Mouse (Mus musculus) liver, embryonic 16.5 days (tissue): ENCODE data around the gene Gng13. TPM values are rescaled to one million over a fixed set of nuclear protein-coding genes. Genes with fewer than 3 reads are reported as not detected.
A peak's percentile ranks its signal among the peaks of the same experiment; 100 is the strongest.
"Not testable (repeated sequence)": the region's sequence is repeated elsewhere in the genome, so short reads cannot be mapped to it uniquely, and the experiment has no call there.

Experiments used
- ATAC-seq: fragments of 200-750 bp; cut with Nextera tagmentation; 2 replicates; pipeline ENCODE4 v1.8.0; 2017; ENCODE audit warnings: low read depth, mild to moderate bottlenecking, moderate number of reproducible peaks, moderate library complexity
- H3K27ac ChIP-seq: fragments of 300-500 bp; sonication (generic); 2 replicates; pipeline ENCODE4 v1.5.1; 2014; ENCODE audit warnings: mild to moderate bottlenecking, low read length
- H3K27me3 ChIP-seq: fragments of 300-500 bp; sonication (generic); 2 replicates; pipeline ENCODE4 v1.6.1; 2014; ENCODE audit warnings: low read depth, low read length, mixed read lengths; ENCODE audit not compliant: control insufficient read depth, insufficient read depth
- H3K36me3 ChIP-seq: fragments of 300-500 bp; sonication (generic); 2 replicates; pipeline ENCODE4 v1.6.1; 2014; ENCODE audit warnings: mild to moderate bottlenecking; ENCODE audit not compliant: control insufficient read depth, insufficient read depth
- H3K4me1 ChIP-seq: fragments of 300-500 bp; sonication (generic); 2 replicates; pipeline ENCODE4 v1.6.1; 2014; ENCODE audit warnings: low read depth, low read length, mixed read lengths; ENCODE audit not compliant: control insufficient read depth
- H3K4me2 ChIP-seq: fragments of 300-500 bp; sonication (generic); 2 replicates; pipeline ENCODE4 v1.6.1; 2014; ENCODE audit warnings: low read depth, low read length, mixed read lengths
- H3K4me3 ChIP-seq: fragments of 300-500 bp; sonication (generic); 2 replicates; pipeline ENCODE4 v1.5.1; 2014; ENCODE audit warnings: low read depth, mild to moderate bottlenecking, low read length
- H3K9ac ChIP-seq: fragments of 300-500 bp; sonication (generic); 2 replicates; pipeline ENCODE4 v1.6.1; 2014; ENCODE audit warnings: low read depth, low read length
- H3K9me3 ChIP-seq: fragments of 300-500 bp; sonication (generic); replicated peaks from 2 replicates; pipeline ENCODE4 v1.6.1; 2016; ENCODE audit warnings: low read length; ENCODE audit not compliant: control insufficient read depth
- WGBS: fragments of 180-500 bp; shearing (Covaris S2); extraction: QIAGEN DNeasy Blood & Tissue Kit; methylation state at CpG from one replicate; pipeline ENCODE4 v1.1.7; 2014; ENCODE audit not compliant: insufficient replicate concordance; 5-methylcytosine and 5-hydroxymethylcytosine counted together
- polyA plus RNA-seq: library from polyadenylated mRNA; unstranded; fragments of >200 nt; fragmentation: Nextera tagmentation; extraction: Ambion mirVana; gene quantifications from 2 replicates; pipeline ENCODE4 v1.2.1, GENCODE M21; 2015

The Gng13 gene
- polyA plus RNA-seq, 1 experiment from 2014 or later: not detected

DNA sequence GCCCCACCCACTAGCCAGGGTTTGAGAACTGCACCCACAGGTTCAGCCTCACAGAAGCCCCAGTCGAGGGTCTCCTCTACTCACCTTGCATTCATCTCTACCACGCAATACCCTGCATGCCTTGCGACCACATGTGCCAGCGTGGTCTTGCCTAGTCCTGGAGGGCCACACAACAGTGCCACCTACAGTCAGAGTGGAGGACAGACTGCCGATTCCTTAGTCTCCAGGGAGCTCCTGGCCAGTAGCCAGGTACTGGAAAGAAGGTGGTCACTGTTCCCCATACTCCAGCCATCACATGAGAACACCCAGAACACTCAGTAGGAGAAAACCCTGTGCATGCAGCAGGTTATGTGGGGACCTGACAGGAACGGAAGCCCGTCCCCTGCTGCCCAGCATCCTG lies 6.9 kb downstream of the Gng13 start:
- 71% methylated on average over 7 of the region's 7 CpGs for WGBS
- peaks cover 22% of the 10 kb centered on the region for H3K36me3 ChIP-seq
- H3K27me3 ChIP-seq: no peaks in the 10 kb centered on the region
- ATAC-seq: no peak
- H3K27ac ChIP-seq: no peak overlapping the region
- H3K9ac ChIP-seq: no peak overlapping the region
- H3K4me2 ChIP-seq: no peak overlapping the region
- no peak overlapping the region for H3K4me3 ChIP-seq
- peaks cover 18% of the 10 kb centered on the region for H3K4me1 ChIP-seq
- H3K9me3 ChIP-seq: no peaks in the 10 kb centered on the region

DNA sequence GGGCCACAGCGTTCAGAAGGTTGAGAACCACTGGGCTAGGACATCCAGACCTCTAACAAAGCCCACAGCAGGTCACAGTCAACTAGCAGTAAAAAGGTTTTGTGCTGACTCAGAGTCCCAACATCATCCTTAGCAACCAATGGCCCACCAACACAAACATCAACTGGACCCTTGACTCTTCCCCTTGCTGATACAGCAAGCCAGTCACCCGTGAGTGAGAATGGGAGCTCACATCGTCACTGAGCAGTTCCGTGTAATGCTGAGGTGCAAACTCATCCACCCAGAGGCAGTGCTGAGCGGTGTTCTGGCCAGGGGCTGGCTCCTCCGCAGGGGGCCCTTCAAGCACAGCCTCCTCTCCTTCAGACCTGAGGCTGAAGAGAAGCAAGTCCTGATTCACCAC lies 8.3 kb downstream of the Gng13 start:
- Histone ChIP-seq H3K4me2 (no peak overlapping the region), H3K9me3 (no peaks in the 10 kb centered on the region), H3K27ac (no peak overlapping the region), H3K27me3 (no peaks in the 10 kb centered on the region), H3K4me1 (peaks cover 18% of the 10 kb centered on the region), H3K4me3 (no peak overlapping the region), H3K36me3 (peaks cover 21% of the 10 kb centered on the region), H3K9ac (no peak overlapping the region)
- no peak for ATAC-seq
- WGBS: 77% methylated on average over 6 of the region's 6 CpGs

DNA sequence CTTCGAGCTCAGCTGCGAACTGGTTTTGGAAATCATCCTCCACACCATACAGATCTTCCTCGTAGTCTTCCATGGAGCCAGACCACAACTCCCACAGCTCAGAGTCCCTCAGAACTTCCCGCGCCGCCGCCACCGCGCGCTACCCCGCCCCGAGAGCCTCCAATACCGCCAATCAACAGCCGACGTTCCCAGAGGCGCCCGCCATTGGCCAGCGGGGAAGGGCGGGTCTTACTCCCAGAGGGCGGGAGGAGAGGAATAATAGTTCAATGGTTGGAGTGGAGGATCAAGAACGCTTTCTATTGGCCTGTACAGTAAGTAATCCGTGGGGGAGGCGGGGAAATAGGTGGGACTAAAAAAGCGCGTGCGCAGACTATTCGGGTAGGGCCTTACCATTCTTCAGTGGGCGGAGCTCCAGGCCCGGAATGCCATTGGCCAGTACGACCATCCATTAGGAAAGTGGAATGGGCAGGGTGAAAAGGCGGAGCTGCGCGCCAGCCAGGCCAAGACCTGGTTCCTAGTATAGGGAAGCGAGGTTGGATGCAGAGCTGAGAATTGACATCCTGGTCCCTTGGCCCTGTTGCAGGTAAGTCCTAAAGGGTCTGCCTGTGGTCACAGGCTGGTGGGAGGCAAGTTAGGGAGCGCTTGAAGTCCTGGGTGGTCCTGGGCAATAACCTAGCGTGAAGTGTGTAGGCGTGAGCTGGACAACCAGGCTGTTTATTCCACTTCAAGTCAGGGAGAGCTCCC lies 10.5 kb downstream of the Gng13 start, which contains the start of the genes Chtf18 and Rpusd1:
Gene Chtf18, minus strand, starts transcription at position 155 of the 744 bp plus-strand sequence.
Gene Rpusd1, plus strand, starts transcription at position 406 of the 744 bp plus-strand sequence.
- peak within 1 kb of the TSS; percentile 57 for H3K27ac ChIP-seq
- 2% methylated on average over 37 of the region's 37 CpGs for WGBS

GRCm38 (mm10) chr17:25728009-25728270 lies 11.0 kb downstream of the Gng13 start:
- Histone ChIP-seq H3K4me2 (peak overlapping the region; percentile 85), H3K36me3 (peaks cover 14% of the 10 kb centered on the region), H3K9me3 (no peaks in the 10 kb centered on the region), H3K27me3 (no peaks in the 10 kb centered on the region), H3K4me3 (peak overlapping the region; percentile 84), H3K9ac (peak overlapping the region; percentile 79), H3K4me1 (peaks cover 18% of the 10 kb centered on the region), H3K27ac (peak overlapping the region; percentile 57)
- no peak for ATAC-seq
- WGBS: 17% methylated on average over 4 of the region's 4 CpGs

More for the DNA sequence above, 10.5 kb downstream of the Gng13 start, which contains the start of the genes Chtf18 and Rpusd1:
- H3K4me1 ChIP-seq: peaks cover 18% of the 10 kb centered on the region
- H3K4me3 ChIP-seq: peak within 1 kb of the TSS; percentile 84
- peak within 1 kb of the TSS; percentile 99 for H3K4me2 ChIP-seq
- no peaks in the 10 kb centered on the region for H3K9me3 ChIP-seq
- peaks cover 14% of the 10 kb centered on the region for H3K36me3 ChIP-seq
- ATAC-seq: peak; percentile 98
- H3K27me3 ChIP-seq: no peaks in the 10 kb centered on the region
- peak within 1 kb of the TSS; percentile 81 for H3K9ac ChIP-seq

DNA sequence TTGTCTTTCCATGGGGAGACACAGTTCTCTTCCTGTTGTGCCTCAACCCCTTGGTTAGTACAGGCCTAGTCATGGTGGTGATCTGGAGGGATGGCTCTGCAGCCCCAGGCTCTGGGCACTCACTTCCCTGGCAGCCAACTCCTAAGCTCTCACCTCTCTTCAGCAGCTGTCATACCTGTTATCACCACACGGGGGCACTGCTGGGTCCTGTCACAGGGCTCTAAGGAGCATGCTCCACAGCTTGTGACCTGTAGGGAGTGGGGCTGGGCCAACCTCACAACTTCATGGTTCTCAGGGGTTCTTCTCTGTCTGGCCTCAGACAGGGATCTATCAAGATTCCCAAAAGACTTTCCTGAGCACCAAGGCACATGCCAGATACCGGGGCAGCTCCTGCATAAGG lies 15.1 kb downstream of the Gng13 start:
- Histone ChIP-seq H3K4me1 (peaks cover 9% of the 10 kb centered on the region), H3K36me3 (no peaks in the 10 kb centered on the region), H3K27me3 (no peaks in the 10 kb centered on the region), H3K4me2 (no peak overlapping the region), H3K9me3 (no peaks in the 10 kb centered on the region), H3K4me3 (no peak overlapping the region), H3K27ac (no peak overlapping the region), H3K9ac (no peak overlapping the region)
- no peak for ATAC-seq
- 17% methylated on average over 2 of the region's 2 CpGs for WGBS

GRCm38 (mm10) chr17:25735246-25735645 lies 18.3 kb downstream of the Gng13 start:
- no peak overlapping the region for H3K9ac ChIP-seq
- H3K4me2 ChIP-seq: no peak overlapping the region
- no peaks in the 10 kb centered on the region for H3K36me3 ChIP-seq
- H3K4me3 ChIP-seq: no peak overlapping the region
- no peak overlapping the region for H3K27ac ChIP-seq
- 55% methylated on average over 5 of the region's 5 CpGs for WGBS
- no peaks in the 10 kb centered on the region; the same call in 1 of the 2 replicates for H3K27me3 ChIP-seq
- no peaks in the 10 kb centered on the region for H3K4me1 ChIP-seq
- no peak for ATAC-seq
- no peaks in the 10 kb centered on the region for H3K9me3 ChIP-seq

DNA sequence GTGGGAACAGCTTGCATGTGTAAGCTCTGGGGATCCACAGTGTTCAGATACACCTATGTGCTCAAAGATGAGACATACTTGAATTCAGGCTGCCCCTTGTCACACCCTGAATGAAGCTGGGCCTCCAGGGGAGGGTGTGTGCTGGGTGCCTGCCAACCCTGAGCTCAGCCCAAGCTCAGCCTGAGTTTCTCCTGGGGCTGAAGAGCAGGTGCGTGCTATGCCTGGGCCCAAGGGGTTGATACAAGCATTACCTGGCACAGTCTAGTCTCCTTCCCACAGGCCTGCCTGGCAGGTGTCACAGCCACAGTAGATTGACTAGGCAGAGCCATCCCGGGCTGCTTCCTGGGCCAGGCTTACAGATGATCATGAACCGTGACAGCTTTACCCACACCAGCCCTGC lies 18.8 kb downstream of the Gng13 start, which contains the start of gene Mslnl:
Gene Mslnl, plus strand, starts transcription at position 298 of the 400 bp plus-strand sequence.
- ATAC-seq: no peak
- Histone ChIP-seq H3K4me2 (no peak within 1 kb of the TSS), H3K4me3 (no peak within 1 kb of the TSS), H3K9me3 (no peaks in the 10 kb centered on the region), H3K36me3 (no peaks in the 10 kb centered on the region), H3K27me3 (no peaks in the 10 kb centered on the region; the same call in 1 of the 2 replicates), H3K27ac (no peak within 1 kb of the TSS), H3K4me1 (no peaks in the 10 kb centered on the region), H3K9ac (no peak within 1 kb of the TSS)
- 66% methylated on average over 3 of the region's 3 CpGs for WGBS

- Histone ChIP-seq H3K4me1 (no peaks in the 10 kb centered on the region), H3K27me3 (no peaks in the 10 kb centered on the region; the same call in 1 of the 2 replicates), H3K9ac (no peak overlapping the region), H3K9me3 (no peaks in the 10 kb centered on the region), H3K4me3 (no peak overlapping the region), H3K27ac (no peak overlapping the region), H3K4me2 (no peak overlapping the region), H3K36me3 (no peaks in the 10 kb centered on the region)
- WGBS: 58% methylated on average over 7 of the region's 7 CpGs
- no peak for ATAC-seq
These were observed 21.9 kb downstream of the Gng13 start for GRCm38 (mm10) chr17:25738861-25739260.

DNA sequence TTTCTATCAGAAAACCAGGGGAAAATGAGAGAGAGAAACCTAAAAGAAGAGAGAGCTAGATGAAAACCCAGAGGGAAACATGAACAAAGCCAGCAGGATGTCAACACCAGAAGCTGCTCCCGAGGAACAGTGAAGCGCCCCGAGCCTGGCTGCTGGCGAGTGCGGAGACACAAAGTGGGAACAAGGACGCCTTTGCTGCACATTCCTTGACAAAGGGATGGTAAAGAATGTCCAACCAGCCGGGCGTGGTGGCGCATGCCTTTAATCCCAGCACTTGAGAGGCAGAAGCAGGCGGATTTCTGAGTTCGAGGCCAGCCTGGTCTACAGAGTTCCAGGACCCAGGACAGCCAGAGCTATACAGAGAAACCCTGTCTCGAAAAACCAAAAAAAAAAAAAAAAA lies 24.5 kb downstream of the Gng13 start:
- WGBS: 65% methylated on average over 12 of the region's 12 CpGs
- not testable (repeated sequence) for H3K4me3 ChIP-seq, H3K4me1 ChIP-seq, H3K9ac ChIP-seq, ATAC-seq, H3K27ac ChIP-seq, H3K4me2 ChIP-seq, H3K27me3 ChIP-seq, H3K9me3 ChIP-seq, H3K36me3 ChIP-seq
